Mouse (Mus musculus) hindbrain, embryonic 16.5 days (tissue): ENCODE results near the gene Suclg1. TPM values are rescaled to one million over a fixed set of nuclear protein-coding genes. Genes with fewer than 3 reads are reported as not detected.

Experiments
- ATAC-seq: fragments of 200-750 bp; cut with Nextera tagmentation; 2 replicates; pipeline ENCODE4 v1.8.0; 2017; ENCODE audit warnings: moderate TSS enrichment, moderate library complexity
- H3K27ac ChIP-seq: fragments of 300-500 bp; sonication (generic); 2 replicates; pipeline ENCODE4 v1.5.1; 2014; ENCODE audit warnings: low read depth, mild to moderate bottlenecking, control low read depth, low read length, moderate library complexity
- H3K27me3 ChIP-seq: fragments of 300-500 bp; sonication (generic); replicated peaks from 2 replicates; pipeline ENCODE4 v1.6.1; 2014; ENCODE audit warnings: low read length; ENCODE audit not compliant: control insufficient read depth, insufficient read depth
- H3K36me3 ChIP-seq: fragments of 300-500 bp; sonication (generic); 2 replicates; pipeline ENCODE4 v1.6.1; 2014; ENCODE audit warnings: mild to moderate bottlenecking, low read length, moderate library complexity, mixed read lengths; ENCODE audit not compliant: control insufficient read depth, insufficient read depth
- H3K4me1 ChIP-seq: fragments of 300-500 bp; sonication (generic); 2 replicates; pipeline ENCODE4 v1.6.1; 2014; ENCODE audit warnings: low read depth, low read length; ENCODE audit not compliant: control insufficient read depth, insufficient read depth
- H3K4me2 ChIP-seq: fragments of 300-500 bp; sonication (generic); 2 replicates; pipeline ENCODE4 v1.6.1; 2014; ENCODE audit warnings: mild to moderate bottlenecking, low read length, control low read depth, moderate library complexity
- H3K4me3 ChIP-seq: fragments of 300-500 bp; sonication (generic); 2 replicates; pipeline ENCODE4 v1.5.1; 2014; ENCODE audit warnings: mild to moderate bottlenecking, low read length, control low read depth, moderate library complexity
- H3K9ac ChIP-seq: fragments of 300-500 bp; sonication (generic); 2 replicates; pipeline ENCODE4 v1.6.1; 2014; ENCODE audit warnings: low read depth, mild to moderate bottlenecking, control low read depth, low read length, moderate library complexity
- H3K9me3 ChIP-seq: fragments of 300-500 bp; sonication (generic); 2 replicates; pipeline ENCODE4 v1.6.1; 2014; ENCODE audit warnings: mild to moderate bottlenecking, low read length, moderate library complexity; ENCODE audit not compliant: control insufficient read depth
- WGBS: fragments of 180-500 bp; shearing (Covaris S2); extraction: QIAGEN DNeasy Blood & Tissue Kit; methylation state at CpG from one replicate; pipeline ENCODE4 v1.1.7; 2014; 5-methylcytosine and 5-hydroxymethylcytosine counted together
- polyA plus RNA-seq: library from polyadenylated mRNA; unstranded; fragments of >200 nt; fragmentation: Nextera tagmentation; extraction: Ambion mirVana; gene quantifications from 2 replicates; pipeline ENCODE4 v1.2.1, GENCODE M21; 2015

Gene Suclg1
- polyA plus RNA-seq, result 137 and 151 TPM in 2 replicates

DNA sequence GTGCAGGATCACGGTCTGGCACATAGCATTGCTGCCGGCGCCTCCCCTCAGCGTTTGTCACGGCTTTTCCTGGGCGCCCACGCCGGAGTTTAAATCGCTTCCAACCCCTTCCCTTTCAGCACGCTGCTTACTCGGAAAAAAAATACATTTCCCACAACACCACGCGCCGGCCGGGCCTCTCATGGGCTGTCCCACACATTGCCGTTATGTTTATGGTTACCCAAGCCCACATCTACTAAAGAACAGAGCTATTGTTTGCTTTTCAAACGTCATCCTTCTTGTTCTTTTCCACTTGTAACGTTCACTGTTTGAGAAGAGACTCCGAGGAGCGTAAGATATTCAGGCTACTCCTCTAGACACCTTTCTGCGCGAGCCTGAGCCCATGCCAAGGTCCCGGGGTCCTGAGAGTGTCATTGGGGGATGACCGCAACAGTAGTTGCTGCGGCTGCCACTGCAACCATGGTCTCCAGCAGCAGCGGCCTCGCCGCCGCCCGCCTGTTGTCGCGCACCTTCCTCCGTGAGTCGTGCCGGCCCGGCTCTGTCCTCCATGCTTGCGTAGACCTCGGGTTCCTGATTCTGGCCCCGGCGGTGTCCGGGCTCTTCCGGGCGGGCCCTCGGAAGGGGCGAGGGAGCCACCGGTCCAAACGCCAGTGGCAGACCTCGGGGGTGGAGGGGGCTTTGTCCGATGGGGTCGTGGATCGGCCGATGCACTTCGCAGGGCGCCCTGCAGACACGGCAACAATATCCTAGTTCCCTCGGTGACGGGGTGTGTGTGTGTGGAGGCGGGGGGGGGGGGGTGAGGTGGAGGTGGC is at the start of gene Suclg1:
TSS of gene Suclg1 (plus strand) at position 146 of the 812 bp plus-strand sequence.
- ATAC-seq, result peak; percentile 97
- under 1% methylated on average over 58 of the region's 58 CpGs for WGBS
- H3K9ac ChIP-seq, result peak within 1 kb of the TSS; percentile 94

GRCm38 (mm10) chr6:73203724-73204123 is 44.5 kb upstream of the Suclg1 start:
- 82% methylated on average over 2 of the region's 2 CpGs for WGBS
- no peak overlapping the region for H3K9ac ChIP-seq

More for the DNA sequence above, at the start of gene Suclg1:
- H3K9me3 ChIP-seq, result no peaks in the 10 kb centered on the region
- H3K27ac ChIP-seq, result peak within 1 kb of the TSS; percentile 88
- no peaks in the 10 kb centered on the region for H3K27me3 ChIP-seq
- no peaks in the 10 kb centered on the region for H3K36me3 ChIP-seq
- peak within 1 kb of the TSS; percentile 87 for H3K4me3 ChIP-seq
- H3K4me2 ChIP-seq, result peak within 1 kb of the TSS; percentile 72
- H3K4me1 ChIP-seq, result peaks cover 8% of the 10 kb centered on the region

DNA sequence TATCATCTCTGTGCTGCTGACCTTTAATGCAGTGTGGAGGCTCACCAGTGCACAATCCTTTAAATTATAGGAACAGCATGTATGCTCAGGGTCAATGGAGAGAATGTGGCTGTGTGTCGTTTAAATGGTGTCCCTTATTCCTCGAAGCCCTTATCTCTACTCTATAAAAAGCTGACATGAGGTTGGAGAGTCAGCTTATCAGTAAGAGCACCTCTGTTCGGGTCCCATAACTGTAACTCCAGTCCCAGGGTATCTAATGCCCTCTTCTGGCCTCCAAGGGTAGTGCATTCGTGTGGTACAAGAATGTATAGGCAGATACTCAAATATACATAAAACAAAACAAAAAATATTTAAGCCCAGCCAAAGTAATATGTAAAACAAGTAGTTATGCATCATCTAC is 43.2 kb upstream of the Suclg1 start:
- Histone ChIP-seq H3K27me3 (no peaks in the 10 kb centered on the region), H3K27ac (no peak overlapping the region), H3K4me3 (no peak overlapping the region), H3K4me2 (no peak overlapping the region), H3K4me1 (no peaks in the 10 kb centered on the region), H3K36me3 (no peaks in the 10 kb centered on the region), H3K9ac (no peak overlapping the region), H3K9me3 (no peaks in the 10 kb centered on the region)
- no peak for ATAC-seq
- WGBS, result 82% methylated on average over 4 of the region's 4 CpGs

More at GRCm38 (mm10) chr6:73203724-73204123, 44.5 kb upstream of the Suclg1 start:
- Histone ChIP-seq H3K4me1 (no peaks in the 10 kb centered on the region), H3K36me3 (no peaks in the 10 kb centered on the region), H3K4me3 (no peak overlapping the region), H3K27ac (no peak overlapping the region), H3K4me2 (no peak overlapping the region), H3K27me3 (no peaks in the 10 kb centered on the region), H3K9me3 (no peaks in the 10 kb centered on the region)
- no peak for ATAC-seq

- Histone ChIP-seq H3K9ac (no peak overlapping the region), H3K36me3 (no peaks in the 10 kb centered on the region), H3K27me3 (no peaks in the 10 kb centered on the region), H3K27ac (no peak overlapping the region), H3K4me3 (no peak overlapping the region), H3K4me2 (no peak overlapping the region), H3K9me3 (no peaks in the 10 kb centered on the region), H3K4me1 (no peaks in the 10 kb centered on the region)
- no peak for ATAC-seq
- 86% methylated on average over 6 of the region's 6 CpGs for WGBS
Observed at GRCm38 (mm10) chr6:73209598-73209997, 38.6 kb upstream of the Suclg1 start.

- 93% methylated on average over 4 of the region's 4 CpGs for WGBS
- ATAC-seq, result no peak
Observed at GRCm38 (mm10) chr6:73210445-73210972, 37.7 kb upstream of the Suclg1 start.

GRCm38 (mm10) chr6:73211036-73211435 is 37.1 kb upstream of the Suclg1 start:
- WGBS, result 92% methylated on average over 3 of the region's 3 CpGs
- no peaks in the 10 kb centered on the region for H3K36me3 ChIP-seq

More at GRCm38 (mm10) chr6:73210445-73210972, 37.7 kb upstream of the Suclg1 start:
- H3K27ac ChIP-seq, result no peak overlapping the region
- no peaks in the 10 kb centered on the region for H3K9me3 ChIP-seq
- no peaks in the 10 kb centered on the region for H3K27me3 ChIP-seq
- no peak overlapping the region for H3K4me2 ChIP-seq
- H3K4me3 ChIP-seq, result no peak overlapping the region
- H3K4me1 ChIP-seq, result no peaks in the 10 kb centered on the region
- H3K9ac ChIP-seq, result no peak overlapping the region
- H3K36me3 ChIP-seq, result no peaks in the 10 kb centered on the region

GRCm38 (mm10) chr6:73211602-73212001 is 36.6 kb upstream of the Suclg1 start:
- Histone ChIP-seq H3K4me1 (no peaks in the 10 kb centered on the region), H3K36me3 (no peaks in the 10 kb centered on the region), H3K4me2 (no peak overlapping the region), H3K27me3 (no peaks in the 10 kb centered on the region), H3K4me3 (no peak overlapping the region), H3K9ac (no peak overlapping the region), H3K9me3 (no peaks in the 10 kb centered on the region), H3K27ac (no peak overlapping the region)
- ATAC-seq, result no peak

More at GRCm38 (mm10) chr6:73211036-73211435, 37.1 kb upstream of the Suclg1 start:
- H3K9me3 ChIP-seq, result no peaks in the 10 kb centered on the region
- H3K9ac ChIP-seq, result no peak overlapping the region
- H3K27ac ChIP-seq, result no peak overlapping the region
- ATAC-seq, result no peak
- no peak overlapping the region for H3K4me3 ChIP-seq
- no peaks in the 10 kb centered on the region for H3K4me1 ChIP-seq
- H3K4me2 ChIP-seq, result no peak overlapping the region
- H3K27me3 ChIP-seq, result no peaks in the 10 kb centered on the region

GRCm38 (mm10) chr6:73221189-73221957 is 26.8 kb upstream of the Suclg1 start, which contains the start of gene Dnah6:
Gene Dnah6, minus strand, starts transcription at chr6:73221651.
- H3K4me2 ChIP-seq, result peak within 1 kb of the TSS; percentile 55
- H3K27me3 ChIP-seq, result no peaks in the 10 kb centered on the region
- H3K9ac ChIP-seq, result peak within 1 kb of the TSS; percentile 46
- no peaks in the 10 kb centered on the region for H3K36me3 ChIP-seq
- H3K4me3 ChIP-seq, result peak within 1 kb of the TSS; percentile 36
- peak within 1 kb of the TSS; percentile 58 for H3K27ac ChIP-seq
- peak; percentile 99 for ATAC-seq
- 35% methylated on average over 25 of the region's 25 CpGs for WGBS
- no peaks in the 10 kb centered on the region for H3K9me3 ChIP-seq
- peaks cover 3% of the 10 kb centered on the region; the same call in 1 of the 2 replicates for H3K4me1 ChIP-seq
